Mouse (Mus musculus): ENCODE measurements around the gene Apoc4. TPM values are rescaled to one million over a fixed set of nuclear protein-coding genes. Genes with fewer than 3 reads are reported as not detected.
"Not testable (repeated sequence)": the region's sequence is repeated elsewhere in the genome, so short reads cannot be mapped to it uniquely, and the experiment has no call there.

The Apoc4 gene
- polyA plus RNA-seq, 1 experiment from 2014 or later = 0.34 TPM

DNA sequence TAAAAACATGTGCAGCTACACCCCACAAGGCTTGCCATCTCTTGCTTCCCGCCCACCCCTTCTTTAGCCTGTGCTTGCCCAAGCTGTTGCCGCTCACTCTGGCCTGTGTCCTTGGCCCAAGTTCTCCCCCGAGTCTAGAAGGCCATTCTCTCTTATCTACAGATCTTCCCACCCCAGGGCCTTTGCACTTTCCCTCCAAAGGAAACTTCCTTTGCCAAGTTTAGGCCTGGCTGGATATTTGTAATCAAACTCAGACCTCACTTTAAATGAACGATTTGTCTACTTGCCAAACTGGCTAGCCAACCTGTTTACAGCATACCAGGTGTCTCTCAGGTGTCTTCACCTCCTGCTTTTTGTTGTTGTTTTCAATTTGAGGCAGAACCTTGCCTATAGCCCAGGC lies 9.6 kb upstream of the Apoc4 start:
- no peaks in the 10 kb centered on the region for H3K36me3 ChIP-seq
- no peak for ATAC-seq (replicated peaks; ENCODE audit: insufficient number of reproducible peaks, insufficient read depth, low FRiP score, low read depth)
- no peak overlapping the region for H3K27ac ChIP-seq
- no peak overlapping the region for H3K9ac ChIP-seq
- H3K4me3 ChIP-seq = no peak overlapping the region
- 79% methylated on average over 4 of the region's 4 CpGs for WGBS
- peaks cover 36% of the 10 kb centered on the region for H3K4me1 ChIP-seq (replicated peaks)
- no peaks in the 10 kb centered on the region for H3K9me3 ChIP-seq (replicated peaks)
- no peaks in the 10 kb centered on the region for H3K27me3 ChIP-seq
- H3K4me2 ChIP-seq = no peak overlapping the region

DNA sequence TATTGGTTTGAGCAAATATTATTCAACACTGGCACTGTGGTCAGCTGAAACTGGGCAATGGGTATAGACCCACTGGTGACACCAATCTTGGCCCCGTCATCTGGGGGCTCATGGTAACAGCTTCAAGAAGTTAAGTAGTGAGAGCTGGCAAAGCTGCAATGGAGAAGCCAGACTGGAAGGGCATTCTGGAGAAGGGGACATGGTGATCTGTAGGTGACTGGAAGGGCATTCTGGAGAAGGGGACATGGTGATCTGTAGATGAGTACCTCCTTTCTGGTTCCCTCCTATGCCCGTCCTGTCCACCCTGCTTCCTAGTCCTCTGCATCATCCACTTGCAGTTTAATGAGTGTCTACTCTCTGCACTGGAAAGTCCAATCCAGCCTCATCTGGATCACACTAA lies 7.3 kb upstream of the Apoc4 start:
- Histone ChIP-seq H3K27ac (no peak overlapping the region), H3K4me2 (no peak overlapping the region), H3K4me1 (replicated peaks) (peaks cover 14% of the 10 kb centered on the region), H3K27me3 (no peaks in the 10 kb centered on the region), H3K36me3 (no peaks in the 10 kb centered on the region), H3K9me3 (replicated peaks) (no peaks in the 10 kb centered on the region), H3K4me3 (no peak overlapping the region), H3K9ac (no peak overlapping the region)
- 86% methylated on average over 2 of the region's 2 CpGs for WGBS
- ATAC-seq (replicated peaks; ENCODE audit: insufficient number of reproducible peaks, insufficient read depth, low FRiP score, low read depth) = no peak

DNA sequence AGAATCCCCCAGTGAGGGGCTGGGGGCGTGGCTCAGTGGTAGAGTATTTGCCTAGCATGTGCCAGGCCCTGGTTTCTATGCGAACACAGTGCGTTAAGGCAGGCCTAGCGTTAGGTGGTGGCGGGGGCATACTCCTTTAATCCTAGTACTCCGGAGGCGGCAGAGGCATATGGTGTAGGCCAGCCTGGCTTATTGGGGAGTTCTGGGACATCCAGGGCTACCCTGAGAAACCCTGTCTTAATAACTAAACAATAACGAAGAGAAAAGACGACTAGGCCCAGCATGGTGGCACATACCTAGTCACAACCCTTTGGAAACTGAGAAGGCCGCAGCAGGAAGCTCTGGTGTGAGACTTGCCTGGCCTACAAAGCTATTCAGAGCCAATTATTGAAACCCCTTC lies 6.8 kb upstream of the Apoc4 start:
- no peak overlapping the region for H3K9ac ChIP-seq
- ATAC-seq (replicated peaks; ENCODE audit: insufficient number of reproducible peaks, insufficient read depth, low FRiP score, low read depth) = no peak

DNA sequence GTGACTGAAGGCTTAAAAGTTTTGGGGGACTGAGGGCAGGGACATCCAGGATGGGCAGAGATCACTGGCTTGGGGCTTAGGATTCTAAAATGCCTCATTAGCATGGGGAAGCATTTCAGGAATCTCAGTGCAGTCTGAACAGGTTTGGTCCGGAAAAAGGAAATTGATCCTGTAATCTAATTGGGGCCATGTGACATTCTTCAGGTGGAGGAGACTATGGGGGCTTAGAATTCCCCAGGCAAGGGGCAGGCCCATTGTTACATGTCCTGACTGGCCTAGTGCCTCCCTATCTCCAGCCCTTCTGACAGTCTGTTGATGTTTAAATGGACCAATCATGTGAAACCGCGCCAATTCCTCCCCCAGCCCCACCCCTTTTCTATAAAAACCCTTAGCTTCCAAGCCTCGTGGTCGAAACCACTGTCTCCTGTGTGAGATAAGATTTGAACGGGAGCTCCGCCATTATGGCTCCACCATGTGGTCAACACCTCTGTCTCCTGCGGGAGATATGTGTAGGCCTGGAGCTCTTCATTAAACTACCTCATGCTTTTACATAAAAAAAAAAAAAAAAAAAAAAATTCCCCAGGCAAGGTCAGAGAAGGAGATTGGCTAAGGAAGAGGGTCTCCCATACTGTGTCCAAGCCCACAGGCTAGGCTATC lies 5.8 kb upstream of the Apoc4 start:
- H3K4me1 ChIP-seq (replicated peaks) = not testable (repeated sequence)

More for the DNA sequence above, 6.8 kb upstream of the Apoc4 start:
- Histone ChIP-seq H3K4me3 (no peak overlapping the region), H3K4me1 (replicated peaks) (peaks cover 9% of the 10 kb centered on the region), H3K27ac (no peak overlapping the region), H3K9me3 (replicated peaks) (no peaks in the 10 kb centered on the region), H3K4me2 (no peak overlapping the region), H3K27me3 (no peaks in the 10 kb centered on the region), H3K36me3 (no peaks in the 10 kb centered on the region)
- WGBS = 88% methylated on average over 10 of the region's 10 CpGs

DNA sequence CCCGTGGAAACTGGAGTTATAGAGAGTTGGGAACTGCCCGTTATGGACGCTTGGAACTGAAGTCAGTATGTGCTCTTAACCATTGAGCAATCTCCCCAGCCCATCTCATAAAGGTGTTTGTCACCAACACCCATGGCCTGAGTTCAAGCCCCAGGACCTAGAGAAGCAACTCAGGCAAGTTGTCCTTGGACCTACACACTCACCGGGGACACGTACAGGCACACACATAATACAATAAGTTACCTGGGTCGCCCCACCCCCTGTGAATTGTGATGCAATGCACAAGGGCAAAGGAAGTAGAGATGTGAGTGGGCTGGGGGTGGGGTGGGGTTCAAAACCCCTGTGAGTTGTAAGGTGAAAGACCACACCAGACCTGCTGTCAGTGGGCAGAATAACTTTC lies 5.2 kb upstream of the Apoc4 start:
- no peaks in the 10 kb centered on the region for H3K36me3 ChIP-seq
- 83% methylated on average over 6 of the region's 6 CpGs for WGBS
- no peak for ATAC-seq (replicated peaks; ENCODE audit: insufficient number of reproducible peaks, insufficient read depth, low FRiP score, low read depth)
- no peak overlapping the region for H3K27ac ChIP-seq
- H3K27me3 ChIP-seq = no peaks in the 10 kb centered on the region
- H3K4me2 ChIP-seq = no peak overlapping the region
- no peak overlapping the region for H3K9ac ChIP-seq
- H3K4me3 ChIP-seq = no peak overlapping the region
- H3K4me1 ChIP-seq (replicated peaks) = 0 out of 2 replicates have a peak, but pooled peaks cover under 1% of the 10 kb centered on the region
- no peaks in the 10 kb centered on the region for H3K9me3 ChIP-seq (replicated peaks)

More for the DNA sequence above, 5.8 kb upstream of the Apoc4 start:
- WGBS = 44% methylated on average over 8 of the region's 8 CpGs
- H3K9me3 ChIP-seq (replicated peaks); H3K4me2 ChIP-seq; H3K4me3 ChIP-seq; H3K9ac ChIP-seq; H3K27me3 ChIP-seq; H3K27ac ChIP-seq; H3K36me3 ChIP-seq; ATAC-seq (replicated peaks; ENCODE audit: insufficient number of reproducible peaks, insufficient read depth, low FRiP score, low read depth): not testable (repeated sequence)

DNA sequence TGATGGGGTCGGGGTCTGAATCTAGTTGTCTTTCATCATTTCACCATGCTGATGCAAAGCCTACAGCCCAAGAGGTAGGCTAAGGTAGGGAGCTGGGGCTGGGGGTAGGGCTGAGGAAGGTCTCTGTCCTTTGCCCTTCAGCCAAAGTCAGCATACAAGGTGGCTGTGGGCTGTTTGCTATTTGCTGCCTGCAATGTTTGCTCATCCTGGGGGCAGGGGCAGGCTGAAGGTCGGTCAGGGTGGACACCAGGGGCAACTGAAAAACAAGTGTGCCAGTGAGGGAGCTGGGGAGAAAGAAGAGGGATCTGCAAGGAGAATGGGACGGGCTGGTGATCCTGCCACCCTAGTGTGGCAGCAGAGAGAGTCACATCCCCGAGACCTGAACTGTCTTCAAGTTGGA lies 4.1 kb upstream of the Apoc4 start:
- 54% methylated on average over 4 of the region's 4 CpGs for WGBS
- Histone ChIP-seq H3K4me1 (replicated peaks) (peaks cover 5% of the 10 kb centered on the region; the same call in 1 of the 2 replicates), H3K4me3 (no peak overlapping the region), H3K9ac (no peak overlapping the region), H3K36me3 (no peaks in the 10 kb centered on the region), H3K9me3 (replicated peaks) (no peaks in the 10 kb centered on the region), H3K4me2 (no peak overlapping the region), H3K27me3 (no peaks in the 10 kb centered on the region), H3K27ac (no peak overlapping the region)
- ATAC-seq (replicated peaks; ENCODE audit: insufficient number of reproducible peaks, insufficient read depth, low FRiP score, low read depth) = no peak

DNA sequence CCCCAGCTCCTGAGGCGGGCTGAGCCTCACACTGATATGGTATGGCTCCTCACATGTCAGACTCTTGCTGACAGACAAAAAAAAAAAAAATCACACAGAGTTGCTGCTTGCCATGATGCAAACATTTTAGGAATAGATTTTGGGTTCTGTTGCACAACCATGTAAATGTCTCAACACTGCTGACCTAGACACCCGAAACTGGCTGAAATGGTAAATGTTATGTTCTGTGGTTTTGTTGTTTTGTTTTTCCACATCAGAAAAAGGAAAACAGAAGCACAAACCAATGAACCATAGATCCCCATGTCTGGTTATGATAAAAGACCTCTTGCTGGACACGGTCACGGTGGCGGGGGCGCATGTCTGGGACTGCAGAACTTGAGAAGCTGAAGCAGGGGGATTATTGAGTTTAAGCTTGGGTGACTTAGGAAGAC lies 2.5 kb upstream of the Apoc4 start:
- H3K4me2 ChIP-seq = no peak overlapping the region
- no peak overlapping the region for H3K9ac ChIP-seq
- no peak overlapping the region for H3K4me3 ChIP-seq
- 85% methylated on average over 6 of the region's 6 CpGs for WGBS
- no peaks in the 10 kb centered on the region for H3K9me3 ChIP-seq (replicated peaks)
- H3K27ac ChIP-seq = no peak overlapping the region
- H3K4me1 ChIP-seq (replicated peaks) = peaks cover 5% of the 10 kb centered on the region; the same call in 1 of the 2 replicates
- H3K36me3 ChIP-seq = no peaks in the 10 kb centered on the region
- no peaks in the 10 kb centered on the region for H3K27me3 ChIP-seq
- no peak for ATAC-seq (replicated peaks; ENCODE audit: insufficient number of reproducible peaks, insufficient read depth, low FRiP score, low read depth)

DNA sequence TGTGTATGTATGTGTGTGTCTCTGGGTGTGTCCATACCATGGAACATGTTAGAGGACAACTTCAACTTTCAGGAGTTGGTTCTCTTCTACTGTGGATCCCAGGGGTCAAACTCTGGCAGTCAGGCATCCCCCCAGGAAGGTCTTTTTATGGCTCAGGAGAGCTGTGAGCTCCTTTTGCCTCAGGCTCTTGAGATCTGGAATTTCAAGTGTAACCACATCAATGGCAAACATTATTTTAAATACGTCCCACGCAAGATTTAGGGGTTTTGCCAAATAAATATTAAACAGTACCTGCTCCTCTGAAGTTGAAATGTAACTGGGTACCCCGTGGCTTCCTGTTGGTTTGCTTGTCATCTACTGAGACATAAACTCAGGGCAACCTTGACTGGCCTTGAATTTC lies 1.7 kb upstream of the Apoc4 start:
- Histone ChIP-seq H3K36me3 (no peaks in the 10 kb centered on the region), H3K27ac (no peak overlapping the region), H3K9ac (no peak overlapping the region), H3K9me3 (replicated peaks) (no peaks in the 10 kb centered on the region), H3K4me1 (replicated peaks) (peaks cover 5% of the 10 kb centered on the region; the same call in 1 of the 2 replicates), H3K4me3 (no peak overlapping the region), H3K27me3 (no peaks in the 10 kb centered on the region), H3K4me2 (no peak overlapping the region)
- 79% methylated on average over 3 of the region's 3 CpGs for WGBS
- ATAC-seq (replicated peaks; ENCODE audit: insufficient number of reproducible peaks, insufficient read depth, low FRiP score, low read depth) = no peak

DNA sequence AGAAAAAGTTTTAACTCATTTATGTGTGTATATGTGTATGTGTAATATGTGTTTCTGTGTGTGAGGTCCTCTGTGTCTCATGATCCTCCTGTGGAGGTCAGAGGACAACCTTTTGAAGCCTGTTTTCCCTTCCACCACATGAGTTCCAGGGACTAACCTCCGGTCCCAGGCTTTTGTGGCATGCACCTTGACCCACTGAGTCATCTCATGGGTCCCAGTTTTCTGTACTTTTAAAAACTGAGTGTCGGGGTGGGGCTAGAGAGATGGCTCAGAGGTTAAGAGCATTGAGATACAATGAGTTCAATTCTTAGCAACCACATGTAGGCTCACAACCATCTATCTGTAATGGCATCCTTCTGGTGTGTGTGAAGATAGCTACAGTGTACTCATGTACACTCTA lies 577 bp downstream of the Apoc4 start:
- Histone ChIP-seq H3K27ac (no peak overlapping the region), H3K9ac (no peak overlapping the region), H3K4me2 (no peak overlapping the region), H3K27me3 (no peaks in the 10 kb centered on the region), H3K4me3 (no peak overlapping the region), H3K36me3 (no peaks in the 10 kb centered on the region), H3K4me1 (replicated peaks) (peaks cover 5% of the 10 kb centered on the region; the same call in 1 of the 2 replicates), H3K9me3 (replicated peaks) (no peaks in the 10 kb centered on the region)
- WGBS = 91% methylated on average over 2 of the region's 2 CpGs
- no peak for ATAC-seq (replicated peaks; ENCODE audit: insufficient number of reproducible peaks, insufficient read depth, low FRiP score, low read depth)

DNA sequence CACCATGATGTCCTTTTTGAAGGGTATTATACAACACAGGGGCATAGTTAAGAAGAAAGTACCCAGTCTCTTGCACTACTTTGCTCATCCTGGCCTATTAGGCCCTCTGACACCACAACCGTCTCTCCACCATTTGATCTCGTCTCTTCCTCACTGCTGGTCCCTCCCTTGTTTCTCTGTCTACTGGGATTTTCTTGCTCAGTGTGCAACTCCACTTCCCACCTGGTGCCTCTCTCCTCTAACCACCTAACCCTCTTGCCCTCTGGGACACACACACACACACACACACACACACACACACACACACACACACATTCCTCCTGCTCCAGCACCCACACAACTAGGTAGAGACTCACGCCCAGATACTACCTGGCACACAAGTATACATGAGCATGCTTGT lies 2.4 kb downstream of the Apoc4 start:
- Histone ChIP-seq H3K27ac (no peak overlapping the region), H3K36me3 (no peaks in the 10 kb centered on the region), H3K9ac (no peak overlapping the region), H3K4me1 (replicated peaks) (peaks cover 5% of the 10 kb centered on the region; the same call in 1 of the 2 replicates), H3K9me3 (replicated peaks) (no peaks in the 10 kb centered on the region), H3K4me2 (no peak overlapping the region), H3K4me3 (no peak overlapping the region), H3K27me3 (no peaks in the 10 kb centered on the region)
- WGBS = 79% methylated on average over 3 of the region's 3 CpGs
- ATAC-seq (replicated peaks; ENCODE audit: insufficient number of reproducible peaks, insufficient read depth, low FRiP score, low read depth) = no peak

DNA sequence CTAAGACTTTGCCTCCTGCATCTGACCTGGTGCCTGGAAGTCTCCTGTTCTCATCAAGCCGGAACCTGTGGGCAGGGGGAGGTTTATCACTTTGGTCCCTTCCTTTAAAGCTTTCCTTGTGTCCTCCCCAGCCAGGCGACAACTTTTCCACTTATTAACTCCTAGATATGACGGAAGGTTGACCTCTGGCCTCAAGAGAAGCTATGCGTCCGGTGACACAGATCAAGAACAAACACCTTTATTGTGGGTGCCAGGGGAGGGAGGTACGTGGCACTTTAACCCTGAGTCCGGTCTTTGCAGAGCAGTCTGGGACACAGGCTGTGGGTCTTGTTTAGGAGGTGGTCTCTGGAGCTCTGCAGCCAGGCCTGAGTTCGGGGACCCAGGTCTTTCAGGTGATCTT lies 3.4 kb downstream of the Apoc4 start, which contains the start of gene Apoc2:
Gene Apoc2 (minus strand): TSS at position 70 of the 400 bp plus-strand sequence.
- no peaks in the 10 kb centered on the region for H3K36me3 ChIP-seq
- peaks cover 5% of the 10 kb centered on the region; the same call in 1 of the 2 replicates for H3K4me1 ChIP-seq (replicated peaks)
- no peak for ATAC-seq (replicated peaks; ENCODE audit: insufficient number of reproducible peaks, insufficient read depth, low FRiP score, low read depth)
- H3K27ac ChIP-seq = no peak within 1 kb of the TSS
- no peaks in the 10 kb centered on the region for H3K27me3 ChIP-seq
- 64% methylated on average over 8 of the region's 8 CpGs for WGBS
- no peak within 1 kb of the TSS for H3K4me2 ChIP-seq
- H3K9me3 ChIP-seq (replicated peaks) = no peaks in the 10 kb centered on the region
- H3K9ac ChIP-seq = no peak within 1 kb of the TSS
- H3K4me3 ChIP-seq = no peak within 1 kb of the TSS

DNA sequence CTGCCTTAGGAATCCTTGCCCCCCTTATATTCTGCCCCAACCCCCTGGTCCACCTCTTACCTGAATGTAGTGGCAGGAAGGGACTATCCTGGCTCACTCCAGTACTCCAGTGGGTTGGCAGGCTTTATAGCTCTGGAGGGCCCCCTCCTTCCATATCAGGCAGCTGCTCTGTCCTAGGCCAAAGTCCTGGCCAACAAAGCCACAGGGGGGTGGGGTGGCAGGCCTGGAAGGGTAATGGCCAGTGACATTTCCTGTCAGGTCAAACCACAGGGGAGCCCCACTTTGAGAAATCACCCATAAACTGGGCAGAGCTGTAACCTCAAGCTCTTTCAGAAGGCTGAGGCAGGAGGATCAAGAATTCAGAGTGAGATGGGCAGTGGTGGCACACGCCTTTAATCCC lies 4.6 kb downstream of the Apoc4 start:
- Histone ChIP-seq H3K36me3 (no peaks in the 10 kb centered on the region), H3K4me1 (replicated peaks) (peaks cover 5% of the 10 kb centered on the region; the same call in 1 of the 2 replicates), H3K4me2 (no peak overlapping the region), H3K27me3 (no peaks in the 10 kb centered on the region), H3K9ac (no peak overlapping the region), H3K4me3 (no peak overlapping the region), H3K9me3 (replicated peaks) (no peaks in the 10 kb centered on the region), H3K27ac (no peak overlapping the region)
- 77% methylated on average over 1 of the region's 1 CpGs for WGBS
- no peak for ATAC-seq (replicated peaks; ENCODE audit: insufficient number of reproducible peaks, insufficient read depth, low FRiP score, low read depth)

All from heart, embryonic 15.5 days (tissue).